Mouse (Mus musculus) lung, adult 2 months (tissue): ENCODE results near the gene Gm5129.

Experiments used
- CTCF ChIP-seq: fragments of 200-500 bp; IDR thresholded peaks from 2 replicates; pipeline ENCODE4 v1.5.1; 2011; ENCODE audit warnings: mild to moderate bottlenecking, low read length, control low read depth; ENCODE audit not compliant: insufficient read depth
- POLR2A ChIP-seq: fragments of 200-500 bp; IDR thresholded peaks from 2 replicates; pipeline ENCODE4 v1.6.1; 2011; ENCODE audit warnings: low read depth, mild to moderate bottlenecking, control low read depth, low read length, borderline replicate concordance; ENCODE audit errors: extremely low read depth

DNA sequence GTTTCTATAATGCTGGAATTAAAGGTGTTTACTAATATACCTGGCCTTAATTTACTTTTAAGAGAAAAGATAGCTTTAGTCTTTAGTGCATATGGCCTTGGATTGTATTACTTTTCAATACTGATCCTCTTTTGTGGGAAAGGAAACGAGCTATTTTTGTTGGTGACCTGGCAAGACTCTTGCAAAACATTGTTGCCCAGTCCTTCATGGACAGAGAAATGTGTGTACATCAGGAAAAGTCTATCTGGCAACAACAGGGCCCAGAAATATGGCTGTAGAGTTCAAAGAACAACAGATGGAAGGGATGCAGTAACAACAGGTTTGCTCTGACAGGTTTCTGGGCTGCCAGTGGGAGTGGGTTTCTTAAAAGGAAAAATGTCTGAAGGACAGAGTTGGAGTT, 4.9 kb upstream of the Gm5129 start:
- no peak for TF ChIP-seq POLR2A
- no peak for TF ChIP-seq CTCF
